Mouse (Mus musculus) ovary, adult 2 months (tissue): ENCODE measurements around the gene Pdf. TPM values are rescaled to one million over a fixed set of nuclear protein-coding genes. Genes with fewer than 3 reads are reported as not detected.

Experiments used
- polyA plus RNA-seq: library from polyadenylated mRNA; depleted of rRNA; stranded (reverse); fragments of >200 nt; gene quantifications from 2 replicates; pipeline ENCODE4 v1.2.3, GENCODE M21; 2012; rRNA removed

Gene Pdf
- polyA plus RNA-seq: 82.5 and 123 TPM in 2 replicates

GRCm38 (mm10) chr8:107048061-107048941 lies at the start of gene Pdf:
TSS of gene Pdf (minus strand) at chr8:107048614.

DNA sequence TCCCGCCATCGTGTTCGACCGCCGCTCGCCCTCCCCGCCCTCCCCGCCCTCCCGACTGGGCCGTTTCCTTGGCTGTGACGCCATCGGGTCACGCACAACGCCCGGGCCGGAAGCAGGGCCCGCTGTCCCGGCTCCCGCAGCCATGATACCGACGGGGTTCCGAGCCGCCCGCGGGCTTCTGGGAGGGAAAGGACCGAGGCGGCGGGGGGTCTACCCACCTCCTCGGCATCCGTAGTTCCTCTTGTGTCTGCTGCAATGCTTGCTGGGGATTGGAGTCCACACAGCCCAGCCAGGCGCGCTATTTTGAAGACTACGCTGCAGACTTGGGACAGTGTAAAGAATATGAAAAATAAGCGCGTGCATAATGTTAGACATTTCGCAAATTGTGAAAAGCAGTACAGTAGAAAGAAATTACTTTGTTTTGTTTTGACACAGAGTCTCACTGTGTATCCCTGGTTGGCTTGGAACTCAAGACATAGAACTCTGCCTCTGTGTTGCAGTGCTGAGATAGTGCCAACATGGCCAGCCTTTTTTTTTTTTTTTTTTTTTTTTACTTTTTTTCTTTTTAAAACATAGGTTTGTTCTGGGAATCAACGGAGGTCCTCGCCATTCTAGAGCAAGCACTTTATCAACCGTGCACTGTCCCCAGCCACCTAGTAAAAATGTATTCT lies 48.1 kb upstream of the Pdf start, which contains the start of gene Terf2:
Terf2 (minus strand) TSS at position 182 of the 671 bp plus-strand sequence.

GRCm38 (mm10) chr8:107065511-107066496 lies 17.4 kb upstream of the Pdf start, which contains the start of gene Tmed6:
TSS of gene Tmed6 (minus strand) at chr8:107065644.

GRCm38 (mm10) chr8:107056076-107056972 lies 7.9 kb upstream of the Pdf start, which contains the start of the genes Cog8 and Nip7:
TSS of gene Cog8 (minus strand) at chr8:107056689.
TSS of gene Nip7 (plus strand) at chr8:107056877.

DNA sequence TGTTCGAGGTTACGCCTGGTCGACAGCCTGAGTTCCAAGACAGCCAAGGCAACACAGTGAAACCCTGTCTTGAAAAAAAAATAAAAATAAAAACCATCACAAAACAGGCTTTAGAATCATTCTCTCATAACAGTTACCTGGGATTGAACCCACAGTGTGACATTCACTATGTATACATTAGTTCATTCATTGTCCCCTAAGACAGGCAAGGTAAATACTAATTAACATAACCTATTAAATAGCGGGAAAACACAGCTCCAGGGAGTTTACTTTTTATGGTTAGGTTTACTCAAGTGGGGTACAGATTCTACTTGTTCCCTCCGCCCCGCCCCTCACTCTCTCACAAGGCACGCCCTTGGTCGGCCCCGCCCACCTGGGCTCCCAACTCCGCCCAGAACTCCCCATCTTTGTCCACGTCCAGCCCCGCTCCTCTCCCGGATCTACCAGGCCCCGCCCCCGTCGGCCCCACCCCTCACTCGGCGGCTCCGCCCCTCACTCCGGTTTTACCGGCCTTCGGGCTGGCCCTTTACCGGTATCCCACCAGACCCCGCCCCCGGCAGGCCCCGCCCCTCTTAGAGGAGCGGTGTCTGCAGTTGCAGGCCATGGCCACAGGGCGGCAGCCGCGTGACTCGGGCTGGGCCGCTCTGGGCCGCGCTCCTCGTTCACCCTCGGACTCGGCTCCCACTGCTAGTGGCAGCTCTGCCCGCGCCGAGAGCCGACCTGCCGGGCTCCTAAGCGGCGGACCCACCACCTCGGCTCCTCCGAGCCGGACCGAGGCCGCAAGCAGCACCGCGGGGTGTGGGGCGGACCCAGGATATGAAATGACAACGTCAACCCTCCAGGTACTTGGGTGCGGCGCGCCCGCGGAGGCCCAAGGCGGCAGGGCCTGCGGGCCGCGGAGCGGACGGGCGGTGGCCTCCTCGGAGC lies 17.5 kb downstream of the Pdf start, which contains the start of gene Vps4a:
Vps4a (plus strand) TSS at position 573 of the 927 bp plus-strand sequence.

Other genes with a start within 250 kb of the Pdf start
- 1.9 and 2.7 TPM in 2 replicates for gene Has3, start 178.4 kb downstream of the Pdf start, polyA plus RNA-seq
- 27.0 and 36.6 TPM in 2 replicates for gene Utp4, start 155.0 kb downstream of the Pdf start, polyA plus RNA-seq
- 21.6 and 23.3 TPM in 2 replicates for gene Sntb2, start 112.9 kb downstream of the Pdf start, polyA plus RNA-seq
- gene Vps4a, start 17.4 kb downstream of the Pdf start, polyA plus RNA-seq: 23.0 and 23.6 TPM in 2 replicates
- 28.9 and 32.1 TPM in 2 replicates for gene Cog8, start 8.1 kb upstream of the Pdf start, polyA plus RNA-seq
- 28.9 and 43.3 TPM in 2 replicates for gene Nip7, start 8.3 kb upstream of the Pdf start, polyA plus RNA-seq
- 0.32 and 0.40 TPM in 2 replicates for gene Tmed6, start 17.0 kb upstream of the Pdf start, polyA plus RNA-seq
- 9.6 and 10.5 TPM in 2 replicates for gene Terf2, start 47.9 kb upstream of the Pdf start, polyA plus RNA-seq
- gene Cyb5b, start 102.0 kb upstream of the Pdf start, polyA plus RNA-seq: 79.4 and 87.9 TPM in 2 replicates
- 28.2 and 29.8 TPM in 2 replicates for gene Nfat5, start 244.9 kb upstream of the Pdf start, polyA plus RNA-seq